Mouse (Mus musculus): ENCODE measurements around the gene Usf1. TPM values are rescaled to one million over a fixed set of nuclear protein-coding genes. Genes with fewer than 3 reads are reported as not detected.
A peak's percentile ranks its signal among the peaks of the same experiment; 100 is the strongest.

Gene Usf1
- polyA plus RNA-seq, 1 experiment, result 87.8 TPM

GRCm38 (mm10) chr1:171412446-171412845 lies 1.3 kb downstream of the Usf1 start:
- no peak for TF ChIP-seq CTCF (IDR thresholded peaks at IDR 0.05; ENCODE audit: extremely low read depth, insufficient read length, insufficient replicate concordance, low read depth, low read length)
- no peak for TF ChIP-seq POLR2A (IDR thresholded peaks at IDR 0.05; ENCODE audit: low read depth, low read length)
- WGBS, result 47% methylated on average over 3 of the region's 3 CpGs
- Histone ChIP-seq H3K27ac (ENCODE audit: insufficient read depth, low read depth, low read length) (peak overlapping the region; percentile 89), H3K4me3 (ENCODE audit: low read depth, low read length) (peak overlapping the region; percentile 91; the same call in 1 of the 2 replicates), H3K4me1 (ENCODE audit: control insufficient read depth, insufficient read depth, insufficient read length, low read length) (peaks cover 2% of the 10 kb centered on the region; the same call in 1 of the 2 replicates), H3K36me3 (ENCODE audit: control insufficient read depth, insufficient read depth, low read length) (peaks cover 23% of the 10 kb centered on the region), H3K27me3 (ENCODE audit: control insufficient read depth, insufficient read depth, low read length) (no peaks in the 10 kb centered on the region)

GRCm38 (mm10) chr1:171413608-171414007 lies 2.5 kb downstream of the Usf1 start:
- Histone ChIP-seq H3K4me1 (ENCODE audit: control insufficient read depth, insufficient read depth, insufficient read length, low read length) (peaks cover 12% of the 10 kb centered on the region), H3K36me3 (ENCODE audit: control insufficient read depth, insufficient read depth, low read length) (peaks cover 32% of the 10 kb centered on the region), H3K27ac (ENCODE audit: insufficient read depth, low read depth, low read length) (no peak overlapping the region), H3K27me3 (ENCODE audit: control insufficient read depth, insufficient read depth, low read length) (no peaks in the 10 kb centered on the region), H3K4me3 (ENCODE audit: low read depth, low read length) (no peak overlapping the region)
- WGBS, result 79% methylated on average over 8 of the region's 8 CpGs
- no peak for TF ChIP-seq POLR2A (IDR thresholded peaks at IDR 0.05; ENCODE audit: low read depth, low read length)
- TF ChIP-seq CTCF (IDR thresholded peaks at IDR 0.05; ENCODE audit: extremely low read depth, insufficient read length, insufficient replicate concordance, low read depth, low read length), result no peak

- Histone ChIP-seq H3K27me3 (ENCODE audit: control insufficient read depth, insufficient read depth, low read length) (no peaks in the 10 kb centered on the region), H3K36me3 (ENCODE audit: control insufficient read depth, insufficient read depth, low read length) (peaks cover 42% of the 10 kb centered on the region), H3K4me3 (ENCODE audit: low read depth, low read length) (peak within 1 kb of the TSS; percentile 58), H3K4me1 (ENCODE audit: control insufficient read depth, insufficient read depth, insufficient read length, low read length) (peaks cover 19% of the 10 kb centered on the region), H3K27ac (ENCODE audit: insufficient read depth, low read depth, low read length) (peak within 1 kb of the TSS; percentile 86)
- WGBS, result 34% methylated on average over 5 of the region's 5 CpGs
- TF ChIP-seq CTCF (IDR thresholded peaks at IDR 0.05; ENCODE audit: extremely low read depth, insufficient read length, insufficient replicate concordance, low read depth, low read length) (no peak), POLR2A (IDR thresholded peaks at IDR 0.05; ENCODE audit: low read depth, low read length) (no peak)
Measured at GRCm38 (mm10) chr1:171418660-171419059, 7.5 kb downstream of the Usf1 start, which contains the start of gene Tstd1. Gene Tstd1 (plus strand): TSS chr1:171418872.

- WGBS, result 55% methylated on average over 12 of the region's 12 CpGs
- H3K4me3 ChIP-seq (ENCODE audit: low read depth, low read length), result peak overlapping the region; percentile 58
- no peaks in the 10 kb centered on the region for H3K27me3 ChIP-seq (ENCODE audit: control insufficient read depth, insufficient read depth, low read length)
- H3K27ac ChIP-seq (ENCODE audit: insufficient read depth, low read depth, low read length), result peak overlapping the region; percentile 86
- peaks cover 42% of the 10 kb centered on the region for H3K36me3 ChIP-seq (ENCODE audit: control insufficient read depth, insufficient read depth, low read length)
- TF ChIP-seq CTCF (IDR thresholded peaks at IDR 0.05; ENCODE audit: extremely low read depth, insufficient read length, insufficient replicate concordance, low read depth, low read length) (no peak), POLR2A (IDR thresholded peaks at IDR 0.05; ENCODE audit: low read depth, low read length) (no peak)
- H3K4me1 ChIP-seq (ENCODE audit: control insufficient read depth, insufficient read depth, insufficient read length, low read length), result peaks cover 20% of the 10 kb centered on the region
Measured at GRCm38 (mm10) chr1:171419291-171419882, 8.3 kb downstream of the Usf1 start.

GRCm38 (mm10) chr1:171419905-171420304 lies 8.8 kb downstream of the Usf1 start:
- H3K27ac ChIP-seq (ENCODE audit: insufficient read depth, low read depth, low read length), result no peak overlapping the region
- 93% methylated on average over 5 of the region's 5 CpGs for WGBS
- no peaks in the 10 kb centered on the region for H3K27me3 ChIP-seq (ENCODE audit: control insufficient read depth, insufficient read depth, low read length)
- TF ChIP-seq POLR2A (IDR thresholded peaks at IDR 0.05; ENCODE audit: low read depth, low read length) (no peak), CTCF (IDR thresholded peaks at IDR 0.05; ENCODE audit: extremely low read depth, insufficient read length, insufficient replicate concordance, low read depth, low read length) (no peak)
- H3K36me3 ChIP-seq (ENCODE audit: control insufficient read depth, insufficient read depth, low read length), result peaks cover 42% of the 10 kb centered on the region
- H3K4me1 ChIP-seq (ENCODE audit: control insufficient read depth, insufficient read depth, insufficient read length, low read length), result peaks cover 20% of the 10 kb centered on the region
- H3K4me3 ChIP-seq (ENCODE audit: low read depth, low read length), result no peak overlapping the region

GRCm38 (mm10) chr1:171422504-171423095 lies 11.5 kb downstream of the Usf1 start:
- peaks cover 19% of the 10 kb centered on the region for H3K36me3 ChIP-seq (ENCODE audit: control insufficient read depth, insufficient read depth, low read length)
- TF ChIP-seq POLR2A (IDR thresholded peaks at IDR 0.05; ENCODE audit: low read depth, low read length) (no peak), CTCF (IDR thresholded peaks at IDR 0.05; ENCODE audit: extremely low read depth, insufficient read length, insufficient replicate concordance, low read depth, low read length) (no peak)
- 62% methylated on average over 8 of the region's 8 CpGs for WGBS

GRCm38 (mm10) chr1:171424638-171425037 lies 13.5 kb downstream of the Usf1 start:
- H3K36me3 ChIP-seq (ENCODE audit: control insufficient read depth, insufficient read depth, low read length), result peaks cover 5% of the 10 kb centered on the region; the same call in 1 of the 2 replicates
- no peaks in the 10 kb centered on the region for H3K27me3 ChIP-seq (ENCODE audit: control insufficient read depth, insufficient read depth, low read length)
- peak overlapping the region; percentile 73 for H3K27ac ChIP-seq (ENCODE audit: insufficient read depth, low read depth, low read length)
- H3K4me1 ChIP-seq (ENCODE audit: control insufficient read depth, insufficient read depth, insufficient read length, low read length), result peaks cover 5% of the 10 kb centered on the region; the same call in 1 of the 2 replicates
- H3K4me3 ChIP-seq (ENCODE audit: low read depth, low read length), result no peak overlapping the region
- 16% methylated on average over 5 of the region's 5 CpGs for WGBS
- TF ChIP-seq CTCF (IDR thresholded peaks at IDR 0.05; ENCODE audit: extremely low read depth, insufficient read length, insufficient replicate concordance, low read depth, low read length) (no peak), POLR2A (IDR thresholded peaks at IDR 0.05; ENCODE audit: low read depth, low read length) (no peak)

More at GRCm38 (mm10) chr1:171422504-171423095, 11.5 kb downstream of the Usf1 start:
- Histone ChIP-seq H3K4me3 (ENCODE audit: low read depth, low read length) (no peak overlapping the region), H3K27me3 (ENCODE audit: control insufficient read depth, insufficient read depth, low read length) (no peaks in the 10 kb centered on the region), H3K4me1 (ENCODE audit: control insufficient read depth, insufficient read depth, insufficient read length, low read length) (peaks cover 20% of the 10 kb centered on the region), H3K27ac (ENCODE audit: insufficient read depth, low read depth, low read length) (no peak overlapping the region)

Measured in small intestine, adult 2 months (tissue).